Mouse (Mus musculus) liver, adult 10 weeks (tissue): ENCODE results near the gene Baz2a. TPM values are rescaled to one million over a fixed set of nuclear protein-coding genes. Genes with fewer than 3 reads are reported as not detected.

ENCODE experiments used
- polyA plus RNA-seq: library from polyadenylated mRNA; stranded (reverse); fragments of 350-450 nt; fragmentation: Illumina TruSeq; extraction: RNeasy Lipid Tissue Mini Kit (QIAGEN cat#74804); gene quantifications from one replicate; pipeline ENCODE4 v1.2.3, GENCODE M21; 2014; ENCODE audit warnings: low read depth, low replicate concordance

The Baz2a gene
- polyA plus RNA-seq = 5.9 TPM

DNA sequence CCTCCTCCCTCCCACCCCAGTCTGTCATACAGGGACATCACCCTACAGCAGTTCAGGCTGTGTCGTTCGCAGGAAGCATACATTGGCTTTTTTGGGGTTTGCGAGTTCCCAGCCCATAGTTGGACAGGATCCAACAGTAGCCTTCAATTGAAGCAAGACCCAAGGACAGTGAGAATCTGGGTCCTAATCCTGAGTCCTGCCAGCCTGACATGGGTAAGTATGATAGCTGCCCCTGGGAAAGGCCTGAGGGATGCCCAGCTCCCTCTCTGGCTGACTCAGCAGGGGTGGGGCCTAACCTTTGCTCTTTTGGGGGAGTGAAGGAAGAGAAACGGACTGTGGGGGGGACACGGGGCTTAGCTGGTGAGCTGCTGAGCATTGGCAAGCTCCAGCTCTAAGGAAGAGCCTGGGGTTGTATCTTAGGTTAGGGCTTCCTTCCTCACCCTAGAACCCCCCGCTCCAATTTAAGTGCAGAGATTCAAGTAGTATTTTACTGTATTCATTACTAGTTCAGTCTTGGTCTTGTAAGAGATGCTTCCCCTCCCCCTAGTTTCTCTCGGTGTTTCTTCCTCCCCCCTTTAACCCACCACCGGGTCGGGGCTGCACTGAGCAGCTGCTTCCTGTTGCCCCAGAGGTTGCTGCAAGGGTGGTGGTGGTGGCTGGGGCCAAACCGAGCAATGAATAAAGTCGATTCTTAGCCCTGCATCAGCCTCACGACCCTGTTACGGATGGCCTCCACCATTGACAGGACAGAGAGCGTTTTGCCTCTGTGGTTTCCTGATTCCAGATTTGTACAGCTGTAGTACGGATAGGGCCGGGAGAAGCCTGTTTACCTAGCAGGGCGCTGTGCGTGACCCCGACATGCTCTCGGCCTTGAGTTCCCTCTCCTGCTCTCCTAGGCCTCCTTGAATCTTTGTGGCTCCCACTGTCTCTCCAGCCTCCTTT lies at the start of gene Baz2a:
TSS of gene Baz2a (plus strand) at position 14 of the 942 bp plus-strand sequence.

DNA sequence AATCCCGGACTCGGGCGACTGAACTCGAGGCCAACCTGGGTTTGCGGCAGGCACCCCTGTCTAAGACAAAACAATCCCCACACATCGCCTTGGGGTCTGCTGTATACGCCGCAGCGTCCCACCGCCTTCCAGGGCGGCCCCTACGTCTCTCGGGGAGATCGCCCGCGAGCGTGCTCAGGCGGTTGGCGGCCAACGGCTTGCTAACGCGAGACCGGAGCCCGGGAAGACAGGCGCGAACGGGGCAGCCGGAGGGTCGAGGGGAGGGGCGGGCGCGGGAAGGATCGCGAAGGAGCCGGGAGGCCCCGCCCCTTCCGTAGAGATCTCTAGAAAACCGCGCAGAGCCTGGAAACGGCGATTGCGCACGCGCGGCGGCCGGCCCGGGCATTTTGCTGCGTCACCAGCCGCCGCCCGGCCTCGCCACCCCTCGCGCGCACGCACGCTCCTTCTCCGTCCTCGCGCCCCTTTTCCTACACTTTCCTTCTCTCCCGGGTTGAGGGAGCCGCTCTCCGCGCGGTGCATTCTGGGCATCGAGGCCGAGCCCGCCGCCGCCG lies 32.7 kb upstream of the Baz2a start, which contains the start of gene Ptges3:
TSS of gene Ptges3 (plus strand) at position 354 of the 551 bp plus-strand sequence.

DNA sequence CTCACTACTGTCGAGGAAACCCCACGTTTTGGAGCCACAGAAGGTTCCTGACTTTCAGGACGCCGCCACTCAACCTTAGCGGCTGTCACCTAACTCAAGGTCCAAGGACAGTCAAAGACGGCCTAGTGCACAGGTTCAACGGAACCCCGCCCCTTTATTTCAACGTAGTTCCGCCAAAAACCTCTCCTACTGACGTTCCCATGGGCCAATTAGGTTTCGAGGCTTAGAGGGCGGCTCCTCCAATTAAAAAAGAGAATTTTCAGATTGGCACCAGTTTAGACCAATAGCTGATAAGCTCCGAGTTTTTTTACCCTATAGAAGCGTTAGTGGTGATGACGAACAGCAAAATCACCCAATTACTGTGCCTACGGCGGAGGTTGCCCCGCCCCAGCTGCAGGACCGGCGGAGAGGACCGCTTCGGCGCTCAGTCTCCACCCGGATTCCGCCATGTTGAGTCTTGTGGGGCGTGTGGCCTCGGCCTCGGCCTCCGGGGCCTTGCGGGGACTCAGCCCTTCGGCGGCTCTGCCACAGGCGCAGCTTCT lies 8.4 kb upstream of the Baz2a start, which contains the start of gene Atp5b:
TSS of gene Atp5b (plus strand) at position 394 of the 542 bp plus-strand sequence.

Other genes with a start within 250 kb of the Baz2a start
- gene Rdh19, start 241.6 kb upstream of the Baz2a start, polyA plus RNA-seq = not detected
- 138 TPM for gene Rdh16f2, start 225.1 kb upstream of the Baz2a start, polyA plus RNA-seq
- gene Rdh7, start 202.8 kb upstream of the Baz2a start, polyA plus RNA-seq = 595 TPM
- gene Sdr9c7, start 193.1 kb upstream of the Baz2a start, polyA plus RNA-seq = 27.0 TPM
- gene Hsd17b6, start 84.0 kb upstream of the Baz2a start, polyA plus RNA-seq = 319 TPM
- gene Prim1, start 76.4 kb upstream of the Baz2a start, polyA plus RNA-seq = 4.3 TPM
- gene Naca, start 56.0 kb upstream of the Baz2a start, polyA plus RNA-seq = 612 TPM
- 279 TPM for gene Ptges3, start 32.6 kb upstream of the Baz2a start, polyA plus RNA-seq
- 730 TPM for gene Atp5b, start 8.3 kb upstream of the Baz2a start, polyA plus RNA-seq
- gene Rbms2, start 88.7 kb downstream of the Baz2a start, polyA plus RNA-seq = 5.7 TPM
- 171 TPM for gene Gls2, start 102.9 kb downstream of the Baz2a start, polyA plus RNA-seq
- gene Spryd4, start 120.2 kb downstream of the Baz2a start, polyA plus RNA-seq = 23.2 TPM
- not detected for gene Mip, start 134.3 kb downstream of the Baz2a start, polyA plus RNA-seq
- 0.69 TPM for gene Timeless, start 140.5 kb downstream of the Baz2a start, polyA plus RNA-seq
- gene Apon, start 162.5 kb downstream of the Baz2a start, polyA plus RNA-seq = 346 TPM
- 593 TPM for gene Apof, start 177.1 kb downstream of the Baz2a start, polyA plus RNA-seq
- 18.9 TPM for gene Stat2, start 179.0 kb downstream of the Baz2a start, polyA plus RNA-seq
- not detected for gene Il23a, start 207.2 kb downstream of the Baz2a start, polyA plus RNA-seq
- gene Pan2, start 211.8 kb downstream of the Baz2a start, polyA plus RNA-seq = 6.5 TPM
- 59.7 TPM for gene Cnpy2, start 230.9 kb downstream of the Baz2a start, polyA plus RNA-seq
- gene Cs, start 246.2 kb downstream of the Baz2a start, polyA plus RNA-seq = 53.8 TPM